8 mouse cellular contexts compared by ENCODE assay signal in genomic region chr4:45421519-45422260, GRCm38 (mm10). TPM values are rescaled to one million over a fixed set of nuclear protein-coding genes. Genes with fewer than 3 reads are reported as not detected.
A peak's percentile ranks its signal among the peaks of the same experiment; 100 is the strongest.
DNase-seq lines count a peak whose midpoint lies in the region; ATAC-seq lines count a peak whose summit lies in the region.
"Had no signal": no experiment of that assay in that cellular context is flagged by ENCODE, and none has a peak within 500 bp of the region (broad histone marks: within the 10 kb centered on the region; RNA-seq: fewer than 3 reads in every experiment).

No protein-coding gene starts in this region.

- H3K27me3 ChIP-seq in lung, embryonic 15.5 days = no peaks in the 10 kb centered on the region
- H3K27me3 ChIP-seq in embryonic facial prominence, embryonic 13.5 days = no peaks in the 10 kb centered on the region
- H3K27me3 ChIP-seq in midbrain, embryonic 16.5 days (ENCODE audit: control insufficient read depth, insufficient read depth, low read depth, low read length) = no peaks in the 10 kb centered on the region
- H3K27me3 ChIP-seq: Patski had no signal

- H3K9me3 ChIP-seq in lung, embryonic 15.5 days = no peaks in the 10 kb centered on the region
- no peaks in the 10 kb centered on the region for H3K9me3 ChIP-seq in embryonic facial prominence, embryonic 13.5 days
- H3K9me3 ChIP-seq in midbrain, embryonic 16.5 days (replicated peaks; ENCODE audit: control insufficient read depth, low read length, poor library complexity, severe bottlenecking) = no peaks in the 10 kb centered on the region

- peaks cover 52% of the 10 kb centered on the region for H3K4me1 ChIP-seq in lung, embryonic 15.5 days
- H3K4me1 ChIP-seq in embryonic facial prominence, embryonic 13.5 days = peaks cover 47% of the 10 kb centered on the region
- H3K4me1 ChIP-seq in midbrain, embryonic 16.5 days (ENCODE audit: control insufficient read depth, insufficient read depth, low read length) = peaks cover 10% of the 10 kb centered on the region

- no peak overlapping the region for H3K4me2 ChIP-seq in lung, embryonic 15.5 days
- no peak overlapping the region for H3K4me2 ChIP-seq in embryonic facial prominence, embryonic 13.5 days
- H3K4me2 ChIP-seq in midbrain, embryonic 16.5 days (ENCODE audit: low read length) = no peak overlapping the region

- no peak overlapping the region for H3K4me3 ChIP-seq in lung, embryonic 15.5 days
- no peak overlapping the region for H3K4me3 ChIP-seq in embryonic facial prominence, embryonic 13.5 days
- H3K4me3 ChIP-seq in midbrain, embryonic 16.5 days (ENCODE audit: low read depth, low read length) = no peak overlapping the region

- no peaks in the 10 kb centered on the region for H3K36me3 ChIP-seq in lung, embryonic 15.5 days
- H3K36me3 ChIP-seq in embryonic facial prominence, embryonic 13.5 days = peaks cover 12% of the 10 kb centered on the region; the same call in 1 of the 2 replicates
- H3K36me3 ChIP-seq in midbrain, embryonic 16.5 days (ENCODE audit: control insufficient read depth, insufficient read depth, low read length) = no peaks in the 10 kb centered on the region

- no peak for DNase-seq in lung, postnatal 10 days
- peak; percentile 79 for DNase-seq in gonadal fat pad, adult 2 months (ENCODE audit: low read depth)
- no peak for DNase-seq in layer of hippocampus, postnatal 14 days (ENCODE audit: low spot score in 2 of 2)
- no peak for DNase-seq in adrenal gland, adult 18-20 months (ENCODE audit: low spot score in 2 of 2)

- 82% methylated on average over 11 of the region's 11 CpGs for WGBS in lung, embryonic 15.5 days
- 58% methylated on average over 11 of the region's 11 CpGs for WGBS in embryonic facial prominence, embryonic 13.5 days
- WGBS in midbrain, embryonic 16.5 days = 68% methylated on average over 11 of the region's 11 CpGs

- H3K9ac ChIP-seq in lung, embryonic 15.5 days = no peak overlapping the region
- peak overlapping the region; percentile 27; the same call in 1 of the 2 replicates for H3K9ac ChIP-seq in embryonic facial prominence, embryonic 13.5 days
- no peak overlapping the region for H3K9ac ChIP-seq in midbrain, embryonic 16.5 days (ENCODE audit: low read depth, low read length)

- peak overlapping the region; percentile 42 for H3K27ac ChIP-seq in lung, embryonic 15.5 days
- H3K27ac ChIP-seq in embryonic facial prominence, embryonic 13.5 days = peak overlapping the region; percentile 66
- H3K27ac ChIP-seq in midbrain, embryonic 16.5 days (ENCODE audit: low read length) = 0 out of 2 replicates have a peak overlapping the region, but pooled peaks have one; percentile 28

- no peak for ATAC-seq in lung, embryonic 15.5 days (ENCODE audit: borderline replicate concordance, extremely low read depth, low FRiP score, low TSS enrichment)
- ATAC-seq in embryonic facial prominence, embryonic 13.5 days (ENCODE audit: insufficient number of reproducible peaks, insufficient read depth, low FRiP score, low TSS enrichment, low read depth) = no peak
- ATAC-seq in midbrain, embryonic 16.5 days = no peak
- ATAC-seq: Patski had no signal

RNA-seq across cellular contexts. Expression of gene Slc25a51, which starts 13.1 kb away (rescaled TPM):
- 65.7 and 68.1 TPM in 2 replicates for polyA plus RNA-seq in lung, embryonic 15.5 days (2015; fragmentation: Nextera tagmentation; extraction: Ambion mirVana)
- 62.1 and 62.2 TPM in 2 replicates for polyA plus RNA-seq in embryonic facial prominence, embryonic 13.5 days (2015; fragmentation: Nextera tagmentation; extraction: Ambion mirVana)
- polyA plus RNA-seq in gonadal fat pad, adult 2 months (2012; rRNA removed) = 96.9 and 99.4 TPM in 2 replicates
- 70.6 and 72.5 TPM in 2 replicates for polyA plus RNA-seq in midbrain, embryonic 16.5 days (2015; fragmentation: Nextera tagmentation; extraction: Ambion mirVana)
- total RNA-seq in layer of hippocampus, postnatal 14 days (2021) = 100 to 1,000 TPM; 117 to 126 TPM
- 100 to 1,000 TPM; 326 to 423 TPM for total RNA-seq in adrenal gland, adult 18-20 months (2021)
